Mouse (Mus musculus): ENCODE data around the gene Rfx5. TPM values are rescaled to one million over a fixed set of nuclear protein-coding genes. Genes with fewer than 3 reads are reported as not detected.

The Rfx5 gene
- 24.8 and 29.7 TPM in 2 replicates for total RNA-seq (2023)

GRCm38 (mm10) chr3:94953764-94954616, at the start of gene Rfx5:
Rfx5 (plus strand) TSS chr3:94954075.

GRCm38 (mm10) chr3:94932809-94933564, 20.9 kb upstream of the Rfx5 start, which contains the start of gene Selenbp1:
Selenbp1 (plus strand) TSS chr3:94933056.

GRCm38 (mm10) chr3:94974528-94975422, 20.9 kb downstream of the Rfx5 start, which contains the start of gene Pi4kb:
Pi4kb (plus strand) TSS chr3:94974731.

Other genes with a start within 250 kb of the Rfx5 start
- 1.5 and 1.9 TPM in 2 replicates for gene Cgn, start 167.6 kb upstream of the Rfx5 start, total RNA-seq (2023)
- gene Pogz, start 116.5 kb upstream of the Rfx5 start, total RNA-seq (2023) = 22.3 and 31.4 TPM in 2 replicates
- 193 and 208 TPM in 2 replicates for gene Psmb4, start 67.1 kb upstream of the Rfx5 start, total RNA-seq (2023)
- 13.6 and 15.2 TPM in 2 replicates for gene Selenbp1, start 21.0 kb upstream of the Rfx5 start, total RNA-seq (2023)
- gene Pi4kb, start 20.7 kb downstream of the Rfx5 start, total RNA-seq (2023) = 27.3 and 29.8 TPM in 2 replicates
- gene Zfp687, start 61.4 kb downstream of the Rfx5 start, total RNA-seq (2023) = 73.8 and 95.6 TPM in 2 replicates
- gene Psmd4, start 88.5 kb downstream of the Rfx5 start, total RNA-seq (2023) = 83.0 and 92.4 TPM in 2 replicates
- 29.0 and 43.7 TPM in 2 replicates for gene Pip5k1a, start 152.9 kb downstream of the Rfx5 start, total RNA-seq (2023)
- gene Vps72, start 156.9 kb downstream of the Rfx5 start, total RNA-seq (2023) = 25.3 and 27.4 TPM in 2 replicates
- 0.82 and 2.2 TPM in 2 replicates for gene Tmod4, start 170.4 kb downstream of the Rfx5 start, total RNA-seq (2023)
- gene Scnm1, start 179.9 kb downstream of the Rfx5 start, total RNA-seq (2023) = 42.2 and 43.7 TPM in 2 replicates
- 1.7 and 3.5 TPM in 2 replicates for gene Lysmd1, start 180.0 kb downstream of the Rfx5 start, total RNA-seq (2023)
- 75.9 and 91.0 TPM in 2 replicates for gene Tnfaip8l2, start 188.3 kb downstream of the Rfx5 start, total RNA-seq (2023)
- 1.2 and 1.7 TPM in 2 replicates for gene Sema6c, start 206.4 kb downstream of the Rfx5 start, total RNA-seq (2023)